Mouse (Mus musculus) MEL (cell line): ENCODE measurements around the gene Kxd1. TPM values are rescaled to one million over a fixed set of nuclear protein-coding genes. Genes with fewer than 3 reads are reported as not detected.

Source experiments
- DNase-seq: peaks from one replicate; pipeline ENCODE4 v3.0.0; 2011; ENCODE audit warnings: low read depth, low spot score
- H3K27ac ChIP-seq: 2 replicates; pipeline ENCODE4 v1.5.1; 2012; ENCODE audit warnings: low read depth, mild to moderate bottlenecking, control low read depth, low read length, moderate library complexity; ENCODE audit not compliant: control insufficient read depth
- H3K27me3 ChIP-seq, 2 experiments: fragments of 150-350 bp in 1 of 2; sonication (generic) in 1 of 2; 2 replicates each; pipeline ENCODE4 v1.6.1; 2012; ENCODE audit warnings: low read length in 2 of 2, mild to moderate bottlenecking in 2 of 2, improper control_type of control experiment in 1 of 2, moderate library complexity in 1 of 2; ENCODE audit not compliant: insufficient read depth in 2 of 2, control insufficient read depth in 1 of 2
- H3K36me3 ChIP-seq, 2 experiments: 2 replicates each; pipeline ENCODE4 v1.6.1; 2012 to 2014; ENCODE audit warnings: low read length in 2 of 2, improper control_type of control experiment in 1 of 2, inconsistent platforms in 1 of 2, mild to moderate bottlenecking in 1 of 2; ENCODE audit not compliant: insufficient read depth in 2 of 2, control insufficient read depth in 1 of 2
- H3K4me1 ChIP-seq, 2 experiments: fragments of 150-350 bp in 1 of 2; sonication (generic) in 1 of 2; 2 replicates each; pipeline ENCODE4 v1.6.1; 2012; ENCODE audit warnings: low read length in 2 of 2, improper control_type of control experiment in 1 of 2, mild to moderate bottlenecking in 1 of 2; ENCODE audit not compliant: insufficient read depth in 2 of 2, control insufficient read depth in 1 of 2
- H3K4me3 ChIP-seq, 2 experiments: fragments of 150-350 bp in 1 of 2; sonication (generic) in 1 of 2; 2 replicates each; pipeline ENCODE4 v1.5.1; 2012; ENCODE audit warnings: low read depth in 2 of 2, low read length in 2 of 2, mild to moderate bottlenecking in 2 of 2, moderate library complexity in 2 of 2, control low read depth in 1 of 2, improper control_type of control experiment in 1 of 2; ENCODE audit not compliant: control insufficient read depth in 1 of 2, insufficient read depth in 1 of 2
- H3K79me2 ChIP-seq: 2 replicates; pipeline ENCODE4 v1.6.1; 2012; ENCODE audit warnings: mild to moderate bottlenecking, low read length, moderate library complexity; ENCODE audit not compliant: control insufficient read depth, poor library complexity, insufficient read depth
- H3K9ac ChIP-seq: 2 replicates; pipeline ENCODE4 v1.6.1; 2012; ENCODE audit warnings: low read depth, mild to moderate bottlenecking, control low read depth, low read length, moderate library complexity; ENCODE audit not compliant: control insufficient read depth, poor library complexity, severe bottlenecking
- H3K9me3 ChIP-seq: fragments of 150-350 bp; sonication (generic); replicated peaks from 2 replicates; pipeline ENCODE4 v1.6.1; 2012; ENCODE audit warnings: mild to moderate bottlenecking, low read length, improper control_type of control experiment, moderate library complexity; ENCODE audit not compliant: insufficient read depth
- BHLHE40 ChIP-seq: IDR thresholded peaks from 2 replicates; pipeline ENCODE4 v1.6.1; 2012; ENCODE audit warnings: low read depth, mild to moderate bottlenecking, inconsistent platforms, low read length, improper control_type of control experiment, borderline replicate concordance
- CHD1 ChIP-seq: IDR thresholded peaks from 2 replicates; pipeline ENCODE4 v1.6.1; 2012; ENCODE audit warnings: low read depth, mild to moderate bottlenecking, inconsistent platforms, low read length, improper control_type of control experiment
- CTCF ChIP-seq, 3 experiments: IDR thresholded peaks in 2 of 3; conservative IDR thresholded peaks in 1 of 3; 2 replicates each; pipeline ENCODE4 v1.5.1; 2011 to 2012; ENCODE audit warnings: low read length in 3 of 3, low read depth in 2 of 3, mild to moderate bottlenecking in 2 of 3, improper control_type of control experiment in 1 of 3, inconsistent platforms in 1 of 3, mixed read lengths in 1 of 3, moderate library complexity in 1 of 3; ENCODE audit not compliant: control insufficient read depth in 1 of 3, insufficient read depth in 1 of 3, poor library complexity in 1 of 3, severe bottlenecking in 1 of 3
- E2F4 ChIP-seq: IDR thresholded peaks from 2 replicates; pipeline ENCODE4 v1.6.1; 2011; ENCODE audit warnings: low read depth, low read length, improper control_type of control experiment, borderline replicate concordance
- ELF1 ChIP-seq: IDR thresholded peaks from 2 replicates; pipeline ENCODE4 v1.6.1; 2014; ENCODE audit warnings: low read depth, mild to moderate bottlenecking, inconsistent platforms, low read length, improper control_type of control experiment, moderate library complexity
- ETS1 ChIP-seq: IDR thresholded peaks from 2 replicates; pipeline ENCODE4 v1.6.1; 2012; ENCODE audit warnings: low read depth, mild to moderate bottlenecking, inconsistent platforms, low read length, improper control_type of control experiment, moderate library complexity
- HCFC1 ChIP-seq: IDR thresholded peaks from 2 replicates; pipeline ENCODE4 v1.6.1; 2012; ENCODE audit warnings: low read depth, mild to moderate bottlenecking, inconsistent platforms, low read length, improper control_type of control experiment, moderate library complexity
- JUND ChIP-seq: IDR thresholded peaks from 2 replicates; pipeline ENCODE4 v1.6.1; 2011; ENCODE audit warnings: low read depth, mild to moderate bottlenecking, improper control_type of control experiment, low read length
- KAT2A ChIP-seq: conservative IDR thresholded peaks from 2 replicates; pipeline ENCODE4 v1.6.1; 2012; ENCODE audit warnings: low read depth, low read length, improper control_type of control experiment, inconsistent platforms
- MAX ChIP-seq: IDR thresholded peaks from 2 replicates; pipeline ENCODE4 v1.6.1; 2011; ENCODE audit warnings: low read length, improper control_type of control experiment
- MEF2A ChIP-seq: IDR thresholded peaks from 2 replicates; pipeline ENCODE4 v1.6.1; 2014; ENCODE audit warnings: low read depth, mild to moderate bottlenecking, inconsistent platforms, low read length, improper control_type of control experiment; ENCODE audit not compliant: poor library complexity, insufficient replicate concordance, severe bottlenecking; ENCODE audit errors: extremely low read depth
- MXI1 ChIP-seq: IDR thresholded peaks from 2 replicates; pipeline ENCODE4 v1.6.1; 2011; ENCODE audit warnings: mild to moderate bottlenecking, low read depth, low read length, improper control_type of control experiment
- MYC ChIP-seq: IDR thresholded peaks from 2 replicates; pipeline ENCODE4 v1.6.1; 2011; ENCODE audit warnings: low read depth, mild to moderate bottlenecking, low read length, improper control_type of control experiment, moderate library complexity
- NELFE ChIP-seq: IDR thresholded peaks from 2 replicates; pipeline ENCODE4 v1.6.1; 2011; ENCODE audit warnings: low read depth, low read length, improper control_type of control experiment
- NRF1 ChIP-seq: IDR thresholded peaks from 2 replicates; pipeline ENCODE4 v1.6.1; 2014; ENCODE audit warnings: low read depth, mild to moderate bottlenecking, inconsistent platforms, low read length, improper control_type of control experiment, moderate library complexity; ENCODE audit not compliant: poor library complexity, insufficient read depth, severe bottlenecking
- POLR2A ChIP-seq, 2 experiments: IDR thresholded peaks; 2 replicates each; pipeline ENCODE4 v1.6.1; 2011 to 2012; ENCODE audit warnings: low read length in 2 of 2, mild to moderate bottlenecking in 2 of 2, control low read depth in 1 of 2, improper control_type of control experiment in 1 of 2, low read depth in 1 of 2, moderate library complexity in 1 of 2; ENCODE audit not compliant: control insufficient read depth in 1 of 2, insufficient read depth in 1 of 2, poor library complexity in 1 of 2
- POLR2AphosphoS2 ChIP-seq: IDR thresholded peaks from 2 replicates; pipeline ENCODE4 v1.6.1; 2011; ENCODE audit warnings: low read length, improper control_type of control experiment
- POLR2AphosphoS5 ChIP-seq: IDR thresholded peaks from 2 replicates; pipeline ENCODE4 v1.6.1; 2012; ENCODE audit warnings: low read depth, borderline replicate concordance, mild to moderate bottlenecking, inconsistent platforms, low read length, moderate library complexity, mixed read lengths
- SIN3A ChIP-seq: IDR thresholded peaks from 2 replicates; pipeline ENCODE4 v1.6.1; 2012; ENCODE audit warnings: low read length, improper control_type of control experiment, inconsistent platforms
- TAL1 ChIP-seq: IDR thresholded peaks from 2 replicates; pipeline ENCODE4 v1.6.1; 2012; ENCODE audit warnings: mild to moderate bottlenecking, inconsistent platforms, low read length, moderate library complexity, mixed read lengths
- TBP ChIP-seq: IDR thresholded peaks from 2 replicates; pipeline ENCODE4 v1.8.0; 2011; ENCODE audit warnings: low read depth, low read length, improper control_type of control experiment
- TCF12 ChIP-seq: IDR thresholded peaks from 2 replicates; pipeline ENCODE4 v1.6.1; 2014; ENCODE audit warnings: low read depth, mild to moderate bottlenecking, inconsistent platforms, low read length, improper control_type of control experiment, moderate library complexity
- UBTF ChIP-seq: IDR thresholded peaks from 2 replicates; pipeline ENCODE4 v1.6.1; 2012; ENCODE audit warnings: low read depth, mild to moderate bottlenecking, inconsistent platforms, low read length, improper control_type of control experiment, moderate library complexity, borderline replicate concordance; ENCODE audit not compliant: insufficient read depth
- USF2 ChIP-seq, 2 experiments: IDR thresholded peaks; 2 replicates each; pipeline ENCODE4 v1.6.1; 2011 to 2012; ENCODE audit warnings: improper control_type of control experiment in 2 of 2, low read length in 2 of 2, borderline replicate concordance in 1 of 2, inconsistent platforms in 1 of 2, low read depth in 1 of 2, mild to moderate bottlenecking in 1 of 2; ENCODE audit not compliant: insufficient read depth in 1 of 2
- ZC3H11A ChIP-seq: IDR thresholded peaks from 2 replicates; pipeline ENCODE4 v1.6.1; 2012; ENCODE audit warnings: low read depth, mild to moderate bottlenecking, inconsistent platforms, low read length, improper control_type of control experiment
- ZKSCAN1 ChIP-seq: IDR thresholded peaks from 2 replicates; pipeline ENCODE4 v1.6.1; 2012; ENCODE audit warnings: low read depth, mild to moderate bottlenecking, inconsistent platforms, low read length, improper control_type of control experiment, moderate library complexity
- ZMIZ1 ChIP-seq: IDR thresholded peaks from 2 replicates; pipeline ENCODE4 v1.6.1; 2012; ENCODE audit warnings: low read depth, mild to moderate bottlenecking, inconsistent platforms, low read length, improper control_type of control experiment, moderate library complexity
- ZNF384 ChIP-seq: IDR thresholded peaks from 2 replicates; pipeline ENCODE4 v1.6.1; 2012; ENCODE audit warnings: low read depth, mild to moderate bottlenecking, inconsistent platforms, low read length, improper control_type of control experiment
- polyA plus RNA-seq, 2 experiments: library from polyadenylated mRNA; stranded (reverse) in 1 of 2; unstranded in 1 of 2; fragments of >175 nt in 1 of 2; fragments of >200 nt in 1 of 2; gene quantifications; 2 replicates each; pipeline versions ENCODE4 v1.2.1 to v1.2.4; 2012; ENCODE audit warnings: low replicate concordance in 2 of 2, low read depth in 1 of 2; ENCODE audit not compliant: insufficient read length in 2 of 2, insufficient read depth in 1 of 2, missing spikeins in 1 of 2
- total RNA-seq: library from RNA; depleted of rRNA; stranded (reverse); fragments of 300-350 nt; gene quantifications from 2 replicates; pipeline ENCODE4 v1.2.3, GENCODE M21; 2012

Gene Kxd1
- total and polyA plus RNA-seq, 3 experiments = 54.4 to 77.4 TPM; not detected in 1

GRCm38 (mm10) chr8:70509281-70509952 is 18.3 kb downstream of the Kxd1 start:
- H3K9ac ChIP-seq = peak overlapping the region; percentile 89
- peak overlapping the region; percentile 64 for H3K27ac ChIP-seq
- H3K4me3 ChIP-seq = peak overlapping the region; percentile 89 to 95
- H3K79me2 ChIP-seq = peaks cover 38% of the 10 kb centered on the region
- peaks cover 5 to 32% of the 10 kb centered on the region in 2 experiments; a peak in 3 of 4 replicates for H3K36me3 ChIP-seq
- TF ChIP-seq NRF1 = no peak
- TF ChIP-seq CHD1 = peak; percentile 85
- no peak for TF ChIP-seq SIN3A
- TF ChIP-seq ZMIZ1 = peak; percentile 16; the same call in 1 of the 2 replicates
- peak in 1 of 2 experiments; percentile 37; a peak in 3 of 4 replicates for TF ChIP-seq POLR2A (IDR thresholded peaks at IDR 0.05; ENCODE audit: control insufficient read depth in 1 of 2, insufficient read depth in 1 of 2, low read depth in 1 of 2, low read length in 2 of 2, poor library complexity in 1 of 2)
- TF ChIP-seq MYC = peak; percentile 37; the same call in 1 of the 2 replicates
- no peaks in the 10 kb centered on the region for H3K9me3 ChIP-seq
- H3K27me3 ChIP-seq = no peaks in the 10 kb centered on the region
- peak; percentile 45 for DNase-seq
- peaks cover 6 to 46% of the 10 kb centered on the region in 2 experiments for H3K4me1 ChIP-seq

GRCm38 (mm10) chr8:70507027-70507393 is 20.7 kb downstream of the Kxd1 start:
- Histone ChIP-seq H3K27ac (peak overlapping the region; percentile 48), H3K4me1 (peaks cover 0 to 39% of the 10 kb centered on the region in 2 experiments; a peak in 2 of 4 replicates), H3K9me3 (no peaks in the 10 kb centered on the region), H3K4me3 (peak overlapping the region; percentile 8 to 9; a peak in 3 of 4 replicates), H3K36me3 (peaks cover 5 to 22% of the 10 kb centered on the region in 2 experiments; a peak in 3 of 4 replicates), H3K79me2 (peaks cover 41% of the 10 kb centered on the region), H3K27me3 (no peaks in the 10 kb centered on the region), H3K9ac (peak overlapping the region; percentile 37)
- no peak for TF ChIP-seq TCF12
- TF ChIP-seq ZMIZ1 = 0 out of 2 replicates have a peak, but pooled peaks have one; percentile 9
- no peak for TF ChIP-seq UBTF
- no peak for TF ChIP-seq ZC3H11A
- no peak for TF ChIP-seq MYC
- TF ChIP-seq ELF1 = no peak
- no peak for TF ChIP-seq E2F4
- no peak for TF ChIP-seq ZKSCAN1
- TF ChIP-seq POLR2AphosphoS5 = peak; percentile 51; the same call in 1 of the 2 replicates
- TF ChIP-seq CTCF (IDR thresholded peaks at IDR 0.05 in 2 of 3, conservative IDR thresholded peaks at IDR 0.05 in 1 of 3; ENCODE audit: control insufficient read depth in 1 of 3, insufficient read depth in 1 of 3, low read depth in 2 of 3, low read length in 3 of 3, poor library complexity in 1 of 3, severe bottlenecking in 1 of 3) = no peak
- TF ChIP-seq SIN3A = no peak; the same call in 1 of the 2 replicates
- TF ChIP-seq MXI1 = no peak
- TF ChIP-seq KAT2A = 0 out of 2 replicates have a peak, but pooled peaks have one; percentile 12
- no peak for TF ChIP-seq USF2 (IDR thresholded peaks at IDR 0.05; ENCODE audit: borderline replicate concordance in 1 of 2, insufficient read depth in 1 of 2, low read depth in 1 of 2, low read length in 2 of 2)
- no peak for TF ChIP-seq TAL1
- no peak for TF ChIP-seq BHLHE40
- TF ChIP-seq ZNF384 = no peak
- no peak for TF ChIP-seq ETS1
- no peak for TF ChIP-seq NELFE
- no peak for TF ChIP-seq MAX
- no peak for TF ChIP-seq TBP
- TF ChIP-seq HCFC1 = no peak
- TF ChIP-seq NRF1 = no peak
- TF ChIP-seq MEF2A = no peak
- TF ChIP-seq CHD1 = no peak
- TF ChIP-seq POLR2AphosphoS2 = peak; percentile 95
- TF ChIP-seq JUND = 0 out of 2 replicates have a peak, but pooled peaks have one; percentile 1
- no peak for DNase-seq
